Mouse (Mus musculus): ENCODE data around the gene Gm3636.
"Not testable (repeated sequence)": the region's sequence is repeated elsewhere in the genome, so short reads cannot be mapped to it uniquely, and the experiment has no call there.

DNA sequence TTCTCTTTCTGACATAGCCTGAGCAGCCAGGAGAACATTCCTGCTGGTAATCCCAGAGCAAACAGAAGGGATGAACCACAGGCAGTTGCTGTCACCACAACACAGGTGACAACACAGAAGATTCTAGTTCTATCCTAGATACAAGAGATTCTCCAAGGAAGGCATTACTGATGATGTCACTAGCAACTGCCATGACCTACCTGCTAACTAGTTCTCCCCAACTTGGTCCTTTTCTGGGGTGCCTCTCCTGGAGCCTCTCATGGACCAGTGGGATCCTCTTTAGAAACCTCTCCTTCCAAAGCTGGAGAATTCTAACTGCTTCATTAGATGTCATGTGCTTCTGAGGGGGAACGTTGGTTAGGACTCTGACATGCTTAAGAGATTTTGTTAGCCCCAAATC lies 32.2 kb upstream of the Gm3636 start, which contains the start of gene Gm8362:
- TF ChIP-seq POLR2A (IDR thresholded peaks at IDR 0.05; ENCODE audit: low read depth, low read length); CTCF (conservative IDR thresholded peaks at IDR 0.05; ENCODE audit: insufficient read depth, insufficient read length, low read depth, low read length): not testable (repeated sequence)
